Mouse (Mus musculus) heart, postnatal 0 days (tissue): ENCODE measurements around the gene Gm21970.

Source experiments
- CTCF ChIP-seq: IDR thresholded peaks from 2 replicates; pipeline ENCODE4 v1.5.1; 2016; ENCODE audit warnings: antibody characterized with exemption, control low read depth, low read depth
- EP300 ChIP-seq: IDR thresholded peaks from 2 replicates; pipeline ENCODE4 v1.6.1; 2016; ENCODE audit warnings: antibody characterized with exemption, low read depth

GRCm38 (mm10) chr16:91378991-91379390 is 12.5 kb upstream of the Gm21970 start:
- TF ChIP-seq CTCF (no peak), EP300 (no peak)
